Mouse (Mus musculus): ENCODE measurements around the gene Arhgef7.

DNA sequence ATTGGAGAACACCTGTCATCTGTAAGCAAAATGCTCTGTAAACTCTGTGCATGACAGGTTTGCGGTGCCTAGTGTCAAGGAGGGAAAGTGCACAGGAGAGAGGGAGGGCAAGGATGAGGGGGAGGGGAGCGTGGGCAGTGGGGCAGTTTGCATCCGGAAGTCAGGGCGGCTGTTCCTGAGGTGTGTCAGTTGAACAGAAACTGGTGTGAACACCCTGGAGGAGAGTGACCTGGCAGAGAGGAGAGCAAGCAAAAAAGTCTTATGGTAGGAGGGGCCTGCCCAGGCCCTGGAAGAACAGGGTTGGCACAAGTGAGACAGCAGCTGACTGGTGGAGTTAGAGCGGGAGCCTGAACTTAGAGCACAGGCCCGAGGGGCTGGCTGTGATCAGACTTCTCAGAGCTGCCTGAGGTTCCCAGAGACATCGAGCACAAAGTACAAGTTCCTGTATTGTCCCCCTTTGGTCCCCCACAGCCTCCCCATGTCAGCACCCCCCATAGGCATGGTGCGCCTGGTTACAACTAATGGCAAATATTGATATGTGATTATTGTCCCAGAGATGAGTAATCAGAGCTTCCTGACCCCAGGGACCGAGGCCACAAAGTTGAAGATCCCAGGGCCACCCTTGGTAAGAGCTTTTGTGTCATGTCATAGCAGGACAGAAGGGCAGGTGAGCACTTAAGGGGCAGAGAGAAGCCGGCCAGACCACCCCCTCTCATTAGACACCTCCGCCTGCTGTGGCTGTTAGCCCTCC is 19.5 kb downstream of the Arhgef7 start:
- TF ChIP-seq CTCF (IDR thresholded peaks at IDR 0.05; ENCODE audit: low read depth) (no peak), EP300 (optimal IDR thresholded peaks at IDR 0.05) (no peak)

Data from stomach, postnatal 0 days (tissue).